Mouse (Mus musculus) heart, embryonic 16.5 days (tissue): ENCODE measurements around the gene Maml3. TPM values are rescaled to one million over a fixed set of nuclear protein-coding genes. Genes with fewer than 3 reads are reported as not detected.

Experiments used
- ATAC-seq: fragments of 200-750 bp; cut with Nextera tagmentation; replicated peaks from 2 replicates; pipeline ENCODE4 v1.8.0; 2017; ENCODE audit warnings: moderate number of reproducible peaks; ENCODE audit not compliant: insufficient read depth, low FRiP score; ENCODE audit errors: extremely low read depth
- H3K27ac ChIP-seq: fragments of 300-500 bp; sonication (generic); 2 replicates; pipeline ENCODE4 v1.5.1; 2014; ENCODE audit warnings: mild to moderate bottlenecking, low read length, control low read depth, moderate library complexity
- H3K27me3 ChIP-seq: fragments of 300-500 bp; sonication (generic); 2 replicates; pipeline ENCODE4 v1.6.1; 2014; ENCODE audit warnings: low read length, mixed read lengths; ENCODE audit not compliant: control insufficient read depth, insufficient read depth
- H3K36me3 ChIP-seq: fragments of 300-500 bp; sonication (generic); 2 replicates; pipeline ENCODE4 v1.6.1; 2014; ENCODE audit not compliant: control insufficient read depth, insufficient read depth
- H3K4me1 ChIP-seq: fragments of 300-500 bp; sonication (generic); 2 replicates; pipeline ENCODE4 v1.6.1; 2014; ENCODE audit warnings: low read length, mixed read lengths; ENCODE audit not compliant: control insufficient read depth, insufficient read depth
- H3K4me2 ChIP-seq: fragments of 300-500 bp; sonication (generic); 2 replicates; pipeline ENCODE4 v1.6.1; 2014; ENCODE audit warnings: low read depth, mild to moderate bottlenecking, control low read depth, low read length
- H3K4me3 ChIP-seq: fragments of 300-500 bp; sonication (generic); 2 replicates; pipeline ENCODE4 v1.5.1; 2014; ENCODE audit warnings: mild to moderate bottlenecking, control low read depth, low read length
- H3K9ac ChIP-seq: fragments of 300-500 bp; sonication (generic); 2 replicates; pipeline ENCODE4 v1.6.1; 2014; ENCODE audit warnings: low read length, control low read depth
- H3K9me3 ChIP-seq: fragments of 300-500 bp; sonication (generic); replicated peaks from 2 replicates; pipeline ENCODE4 v1.6.1; 2016; ENCODE audit warnings: low read length; ENCODE audit not compliant: control insufficient read depth
- WGBS: fragments of 180-500 bp; shearing (Covaris S2); extraction: QIAGEN DNeasy Blood & Tissue Kit; methylation state at CpG from one replicate; pipeline ENCODE4 v1.1.7; 2014; 5-methylcytosine and 5-hydroxymethylcytosine counted together
- polyA plus RNA-seq: library from polyadenylated mRNA; unstranded; fragments of >200 nt; fragmentation: Nextera tagmentation; extraction: Ambion mirVana; gene quantifications from 2 replicates; pipeline ENCODE4 v1.2.1, GENCODE M21; 2015

Maml3 gene
- polyA plus RNA-seq, 1 experiment from 2014 or later: 2.6 TPM

- no peak overlapping the region for H3K4me2 ChIP-seq
- no peaks in the 10 kb centered on the region for H3K4me1 ChIP-seq
- H3K9me3 ChIP-seq: no peaks in the 10 kb centered on the region
- no peaks in the 10 kb centered on the region for H3K27me3 ChIP-seq
- H3K27ac ChIP-seq: no peak overlapping the region
- no peak overlapping the region for H3K4me3 ChIP-seq
- ATAC-seq: no peak
- WGBS: 60% methylated on average over 9 of the region's 9 CpGs
- no peaks in the 10 kb centered on the region for H3K36me3 ChIP-seq
- H3K9ac ChIP-seq: no peak overlapping the region
Measured at GRCm38 (mm10) chr3:52115421-52115820, 10.5 kb upstream of the Maml3 start.

- no peak for ATAC-seq
- Histone ChIP-seq H3K4me3 (no peak overlapping the region), H3K4me2 (no peak overlapping the region), H3K4me1 (no peaks in the 10 kb centered on the region), H3K9me3 (no peaks in the 10 kb centered on the region), H3K27ac (no peak overlapping the region), H3K27me3 (no peaks in the 10 kb centered on the region), H3K36me3 (no peaks in the 10 kb centered on the region), H3K9ac (no peak overlapping the region)
Measured at GRCm38 (mm10) chr3:52108027-52108426, 3.2 kb upstream of the Maml3 start.

GRCm38 (mm10) chr3:52105156-52105555 is 280 bp upstream of the Maml3 start:
- Histone ChIP-seq H3K9me3 (no peaks in the 10 kb centered on the region), H3K4me1 (peaks cover 6% of the 10 kb centered on the region), H3K27me3 (no peaks in the 10 kb centered on the region), H3K36me3 (no peaks in the 10 kb centered on the region), H3K4me3 (peak overlapping the region; percentile 77), H3K4me2 (peak overlapping the region; percentile 79), H3K9ac (peak overlapping the region; percentile 90), H3K27ac (peak overlapping the region; percentile 99)
- ATAC-seq: no peak
- under 1% methylated on average over 19 of the region's 20 CpGs for WGBS

GRCm38 (mm10) chr3:52104208-52104607 is 668 bp downstream of the Maml3 start:
- Histone ChIP-seq H3K27ac (peak overlapping the region; percentile 99), H3K36me3 (no peaks in the 10 kb centered on the region), H3K4me1 (peaks cover 6% of the 10 kb centered on the region), H3K9ac (peak overlapping the region; percentile 90), H3K4me2 (peak overlapping the region; percentile 79), H3K27me3 (no peaks in the 10 kb centered on the region), H3K4me3 (peak overlapping the region; percentile 77), H3K9me3 (no peaks in the 10 kb centered on the region)
- no peak for ATAC-seq
- 1% methylated on average over 16 of the region's 16 CpGs for WGBS

GRCm38 (mm10) chr3:52103531-52104181 is 1.2 kb downstream of the Maml3 start:
- WGBS: 0% methylated on average over 55 of the region's 55 CpGs
- H3K4me3 ChIP-seq: peak overlapping the region; percentile 77
- no peaks in the 10 kb centered on the region for H3K36me3 ChIP-seq
- peak overlapping the region; percentile 90 for H3K9ac ChIP-seq
- H3K4me1 ChIP-seq: peaks cover 6% of the 10 kb centered on the region
- no peak for ATAC-seq
- H3K27ac ChIP-seq: peak overlapping the region; percentile 99
- peak overlapping the region; percentile 79 for H3K4me2 ChIP-seq
- no peaks in the 10 kb centered on the region for H3K27me3 ChIP-seq
- no peaks in the 10 kb centered on the region for H3K9me3 ChIP-seq

- Histone ChIP-seq H3K4me2 (peak overlapping the region; percentile 79), H3K27ac (peak overlapping the region; percentile 99), H3K4me3 (peak overlapping the region; percentile 77), H3K27me3 (no peaks in the 10 kb centered on the region), H3K9ac (peak overlapping the region; percentile 90), H3K9me3 (no peaks in the 10 kb centered on the region), H3K4me1 (peaks cover 6% of the 10 kb centered on the region), H3K36me3 (no peaks in the 10 kb centered on the region)
- ATAC-seq: peak; percentile 82
- under 1% methylated on average over 52 of the region's 52 CpGs for WGBS
Measured at GRCm38 (mm10) chr3:52102601-52103530, 2.0 kb downstream of the Maml3 start.

GRCm38 (mm10) chr3:52101977-52102600 is 2.8 kb downstream of the Maml3 start:
- Histone ChIP-seq H3K9ac (peak overlapping the region; percentile 90), H3K36me3 (no peaks in the 10 kb centered on the region), H3K27me3 (no peaks in the 10 kb centered on the region), H3K4me3 (peak overlapping the region; percentile 77), H3K27ac (peak overlapping the region; percentile 99), H3K9me3 (no peaks in the 10 kb centered on the region), H3K4me2 (peak overlapping the region; percentile 79), H3K4me1 (peaks cover 6% of the 10 kb centered on the region)
- peak; percentile 86 for ATAC-seq
- under 1% methylated on average over 50 of the region's 57 CpGs for WGBS

GRCm38 (mm10) chr3:52101401-52101976 is 3.4 kb downstream of the Maml3 start:
- Histone ChIP-seq H3K27ac (peak overlapping the region; percentile 99), H3K9ac (peak overlapping the region; percentile 90), H3K9me3 (peaks cover under 1% of the 10 kb centered on the region; the same call in 1 of the 2 replicates), H3K4me1 (peaks cover 6% of the 10 kb centered on the region), H3K4me2 (peak overlapping the region; percentile 79), H3K36me3 (no peaks in the 10 kb centered on the region), H3K27me3 (no peaks in the 10 kb centered on the region), H3K4me3 (peak overlapping the region; percentile 77)
- ATAC-seq: peak; percentile 7; the same call in 1 of the 2 replicates
- WGBS: under 1% methylated on average over 14 of the region's 14 CpGs
